Comparison of ENCODE assay signal across 8 mouse cellular contexts in the genomic region with DNA sequence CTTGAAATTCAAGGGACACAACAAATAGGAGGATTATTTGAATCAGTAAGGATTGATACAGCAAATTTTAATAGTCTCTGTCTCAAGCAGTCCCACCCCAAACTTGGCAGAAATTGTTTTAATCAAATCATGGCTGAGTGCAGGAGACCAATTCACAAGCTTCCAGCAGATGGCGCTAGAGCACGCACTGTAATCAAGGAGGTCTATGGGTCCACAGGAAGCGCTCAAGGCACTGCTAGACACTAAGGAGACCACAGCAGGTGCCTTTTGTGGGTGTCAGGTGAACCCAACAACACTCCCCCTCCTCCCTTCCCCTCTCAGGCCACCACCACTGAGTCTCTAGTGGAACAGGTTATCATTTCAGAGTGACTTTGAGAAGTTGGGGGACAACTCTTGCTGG.
DNase-seq lines count a peak whose midpoint lies in the region; TF ChIP-seq lines count a peak whose summit lies in the region.

No protein-coding gene starts in this region.

- TF ChIP-seq CTCF in C2C12 (IDR thresholded peaks at IDR 0.05; ENCODE audit: control insufficient read depth, insufficient read depth, insufficient read length) = peak; percentile 31

- H3K79me2 ChIP-seq in C2C12 (ENCODE audit: control insufficient read depth, insufficient read depth) = no peaks in the 10 kb centered on the region

- H3K4me3 ChIP-seq in C2C12 (ENCODE audit: insufficient read depth, poor library complexity, severe bottlenecking) = no peak overlapping the region

- no peaks in the 10 kb centered on the region for H3K27me3 ChIP-seq in C2C12 (ENCODE audit: control insufficient read depth, insufficient read depth, insufficient read length)

- WGBS in large intestine, adult 2 months = 4% methylated on average over 3 of the region's 3 CpGs

- no peak overlapping the region for H3ac ChIP-seq in C2C12 (ENCODE audit: control insufficient read depth, insufficient read length, low read depth)

- H3K36me3 ChIP-seq in C2C12 (ENCODE audit: control insufficient read depth, insufficient read depth) = no peaks in the 10 kb centered on the region

- peak; percentile 5 for DNase-seq in T-cell, adult 2 months (ENCODE audit: low spot score)
- DNase-seq in cerebellum, postnatal 4 days (ENCODE audit: low spot score in 2 of 2) = peak; percentile 61 to 79
- peak; percentile 73 for DNase-seq in gastrocnemius, postnatal 10 days
- DNase-seq in large intestine, adult 2 months (ENCODE audit: low read depth, low spot score) = peak; percentile 46
- DNase-seq in lung, adult 18-20 months = peak; percentile 27 to 33
- peak; percentile 64 for DNase-seq in right cerebral cortex, adult 18-20 months
- peak; percentile 40 for DNase-seq in yolk sac, embryonic 10.5 days (ENCODE audit: low spot score)

- H3K79me3 ChIP-seq in C2C12 (ENCODE audit: low read depth) = no peaks in the 10 kb centered on the region

TF ChIP-seq in C2C12, 6 proteins besides CTCF, POLR2A, EP300 and RAD21:
- TF ChIP-seq MYOG (IDR thresholded peaks at IDR 0.05; ENCODE audit: control insufficient read depth, extremely low read depth, insufficient read length) = no peak
- no peak for TF ChIP-seq MAX (IDR thresholded peaks at IDR 0.05)
- no peak for TF ChIP-seq CEBPB (IDR thresholded peaks at IDR 0.05; ENCODE audit: low read depth)
- TF ChIP-seq USF1 (IDR thresholded peaks at IDR 0.05; ENCODE audit: low read depth) = no peak
- TF ChIP-seq FOSL1 (IDR thresholded peaks at IDR 0.05; ENCODE audit: insufficient read depth, low read length, poor library complexity, severe bottlenecking) = no peak
- TF ChIP-seq MYOD1 (IDR thresholded peaks at IDR 0.05; ENCODE audit: control insufficient read depth, insufficient read length, low read depth) = no peak

Comparison
In these comparisons a context has a peak if more than half of its experiments do, and no peak if none do; other contexts are left out.
1. DNase-seq: peak in every context shown above with its lines; median percentile 73 in gastrocnemius, postnatal 10 days; 70 in cerebellum, postnatal 4 days; 64 in right cerebral cortex, adult 18-20 months; 46 in large intestine, adult 2 months; 40 in yolk sac, embryonic 10.5 days; 30 in lung, adult 18-20 months; 5 in T-cell, adult 2 months.